Mouse (Mus musculus): ENCODE measurements at regions not wholly inside any gene's neighbourhood (a gene's known extent, or its start where the extent isn't known, plus 50 kb on each side); places are given as distances from the start of the nearest gene placed in this dataset.

DNA sequence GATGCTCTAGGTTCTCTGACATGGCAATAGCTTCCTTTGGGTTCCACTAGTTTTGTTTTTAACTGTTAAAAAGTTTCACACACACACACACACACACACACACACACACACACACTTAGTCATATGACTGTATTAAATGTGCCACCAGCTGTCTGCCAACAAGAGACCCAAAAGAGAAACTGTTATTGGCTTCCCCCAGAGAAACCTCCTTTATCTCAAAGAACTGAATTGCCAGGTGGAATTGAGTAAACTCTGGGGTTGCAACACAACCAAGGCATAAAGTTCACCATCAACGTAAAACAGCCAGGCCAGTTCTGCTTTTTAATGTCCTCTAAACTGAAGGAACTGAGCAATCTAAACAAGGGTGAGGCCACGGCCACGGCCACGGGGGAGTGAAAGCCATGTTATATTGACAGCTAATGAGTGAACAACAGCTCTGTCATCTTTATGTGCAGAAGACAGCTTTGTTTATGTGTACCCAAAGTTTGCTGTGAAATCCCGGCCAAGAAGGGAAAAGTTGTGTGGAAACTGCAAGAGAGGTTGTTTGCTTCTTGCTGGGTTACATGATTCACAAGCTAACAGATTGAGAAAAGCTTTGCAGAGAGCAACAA lies 69.3 kb downstream of the Btg1 start:
- H3K36me3 ChIP-seq (ENCODE audit: control insufficient read depth, insufficient read depth, low read length) = no peaks in the 10 kb centered on the region
- no peak overlapping the region for H3K4me3 ChIP-seq (ENCODE audit: low read length)
- H3K4me2 ChIP-seq (ENCODE audit: low read depth, low read length) = peak overlapping the region; percentile 7
- ATAC-seq = peak; percentile 57
- H3K9me3 ChIP-seq (ENCODE audit: control insufficient read depth, low read length) = no peaks in the 10 kb centered on the region
- peak overlapping the region; percentile 88 for H3K27ac ChIP-seq (ENCODE audit: low read length)
- no peaks in the 10 kb centered on the region for H3K27me3 ChIP-seq (replicated peaks; ENCODE audit: control insufficient read depth, insufficient read depth, low read length)
- no peak overlapping the region for H3K9ac ChIP-seq (ENCODE audit: low read depth, low read length)
- peaks cover 32% of the 10 kb centered on the region for H3K4me1 ChIP-seq (ENCODE audit: control insufficient read depth, insufficient read depth, low read length)
- 23% methylated on average over 5 of the region's 5 CpGs for WGBS

DNA sequence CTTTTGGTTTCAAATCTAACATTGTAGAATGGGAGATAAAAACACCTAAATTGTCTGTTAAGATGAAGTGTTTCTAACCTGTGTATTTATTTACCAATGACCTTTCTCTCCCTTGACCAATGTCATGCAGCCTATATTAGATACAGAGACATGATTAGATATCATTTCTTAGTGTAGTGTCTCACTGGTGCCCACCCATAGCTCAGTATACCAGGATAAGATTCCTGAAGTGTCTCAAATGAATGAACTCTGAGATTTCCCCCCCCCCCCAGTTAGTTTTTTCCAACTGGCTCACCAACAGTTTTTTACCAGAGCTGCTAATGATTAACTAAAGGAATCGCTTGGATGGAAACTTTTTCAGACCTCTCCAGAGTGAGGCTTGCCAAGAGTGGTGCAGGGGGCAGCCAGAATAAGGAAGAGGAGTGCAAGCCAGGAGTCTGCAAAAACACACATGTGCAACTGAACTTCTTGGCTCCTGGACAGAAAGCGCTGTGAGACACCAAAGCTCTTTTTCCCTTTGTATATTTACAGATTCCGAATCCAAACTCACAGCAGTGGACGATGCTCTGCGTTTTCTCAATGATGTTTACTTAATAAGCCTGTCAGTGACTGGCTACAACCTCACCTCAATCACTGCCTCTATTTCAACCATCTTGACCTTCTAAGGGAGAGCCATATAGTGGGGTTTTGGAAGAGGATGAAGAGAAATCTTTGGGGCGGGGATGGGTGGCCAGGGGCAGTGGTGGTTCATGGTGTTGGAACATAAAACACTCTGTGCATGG lies 70.0 kb downstream of the Btg1 start:
- no peaks in the 10 kb centered on the region for H3K9me3 ChIP-seq (ENCODE audit: control insufficient read depth, low read length)
- no peaks in the 10 kb centered on the region for H3K27me3 ChIP-seq (replicated peaks; ENCODE audit: control insufficient read depth, insufficient read depth, low read length)
- no peaks in the 10 kb centered on the region for H3K36me3 ChIP-seq (ENCODE audit: control insufficient read depth, insufficient read depth, low read length)
- peak overlapping the region; percentile 34 for H3K4me2 ChIP-seq (ENCODE audit: low read depth, low read length)
- peaks cover 35% of the 10 kb centered on the region for H3K4me1 ChIP-seq (ENCODE audit: control insufficient read depth, insufficient read depth, low read length)
- peak overlapping the region; percentile 88 for H3K27ac ChIP-seq (ENCODE audit: low read length)
- H3K4me3 ChIP-seq (ENCODE audit: low read length) = no peak overlapping the region; the same call in 1 of the 2 replicates
- no peak overlapping the region for H3K9ac ChIP-seq (ENCODE audit: low read depth, low read length)
- 12% methylated on average over 6 of the region's 6 CpGs for WGBS
- peak; percentile 68 for ATAC-seq

DNA sequence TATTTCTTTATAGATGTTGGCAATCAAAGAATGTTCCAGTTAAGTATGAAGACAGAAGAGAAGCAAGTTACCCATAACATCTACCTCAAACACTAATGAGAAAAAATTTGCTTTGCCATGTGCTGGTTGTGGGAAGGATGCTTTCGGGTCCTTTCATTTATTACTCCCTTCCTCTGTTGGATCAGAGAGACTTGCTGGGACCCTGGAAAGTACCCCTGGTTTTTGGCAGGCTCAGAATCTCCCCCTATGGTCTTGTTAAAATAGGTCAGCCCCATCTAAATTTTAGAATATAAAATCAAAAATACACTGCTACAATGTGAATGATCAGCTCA lies 70.6 kb downstream of the Btg1 start:
- Histone ChIP-seq H3K27ac (ENCODE audit: low read length) (peak overlapping the region; percentile 88), H3K36me3 (ENCODE audit: control insufficient read depth, insufficient read depth, low read length) (no peaks in the 10 kb centered on the region), H3K27me3 (replicated peaks; ENCODE audit: control insufficient read depth, insufficient read depth, low read length) (no peaks in the 10 kb centered on the region), H3K9me3 (ENCODE audit: control insufficient read depth, low read length) (no peaks in the 10 kb centered on the region), H3K9ac (ENCODE audit: low read depth, low read length) (no peak overlapping the region), H3K4me3 (ENCODE audit: low read length) (no peak overlapping the region), H3K4me2 (ENCODE audit: low read depth, low read length) (no peak overlapping the region), H3K4me1 (ENCODE audit: control insufficient read depth, insufficient read depth, low read length) (peaks cover 38% of the 10 kb centered on the region)
- ATAC-seq = no peak
- 62% methylated on average over 1 of the region's 1 CpGs for WGBS

DNA sequence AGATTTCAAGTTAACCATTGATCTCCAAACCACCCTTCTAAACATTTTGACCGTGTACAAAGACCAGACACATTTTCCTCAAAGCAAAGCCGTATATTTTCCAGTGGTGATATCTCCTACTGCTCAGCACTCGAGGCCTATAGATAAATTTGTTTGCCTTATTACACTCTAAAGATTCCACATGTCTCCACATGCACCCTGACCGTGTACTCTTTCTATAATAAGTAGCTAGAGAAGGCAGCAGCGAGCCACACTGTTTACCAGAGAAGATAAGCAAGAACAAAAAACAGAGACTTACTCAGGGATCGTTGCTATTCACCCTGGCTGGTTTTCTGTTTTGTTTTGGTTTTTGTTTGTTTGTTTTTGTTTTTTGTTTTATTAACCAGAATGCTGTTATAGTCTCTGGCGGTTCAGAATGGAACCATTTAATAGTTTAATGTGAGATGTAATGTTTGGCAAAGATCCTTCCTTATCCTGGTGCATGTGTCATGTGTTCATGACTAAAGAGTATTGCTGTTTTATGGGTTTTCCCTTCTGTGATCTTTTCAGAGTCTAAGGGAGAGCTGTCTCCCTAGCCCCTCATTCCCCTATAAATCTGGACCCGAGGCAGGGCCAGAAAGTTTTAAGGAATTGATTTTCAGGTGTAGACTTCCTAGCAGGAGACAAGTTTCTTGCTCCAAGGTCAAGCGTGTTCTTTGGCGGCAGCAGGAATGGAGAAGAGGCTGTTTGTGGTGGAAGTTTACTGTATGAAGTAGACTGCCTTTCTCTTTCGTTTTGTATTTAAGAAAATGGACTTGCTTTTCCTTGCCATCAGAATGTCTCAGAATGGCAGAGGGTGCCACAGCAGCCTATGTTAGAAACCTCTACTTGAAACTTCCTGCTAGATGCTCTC lies 73.4 kb downstream of the Btg1 start:
- Histone ChIP-seq H3K9ac (ENCODE audit: low read depth, low read length) (no peak overlapping the region), H3K9me3 (ENCODE audit: control insufficient read depth, low read length) (no peaks in the 10 kb centered on the region), H3K27me3 (replicated peaks; ENCODE audit: control insufficient read depth, insufficient read depth, low read length) (no peaks in the 10 kb centered on the region), H3K4me2 (ENCODE audit: low read depth, low read length) (peak overlapping the region; percentile 22), H3K4me1 (ENCODE audit: control insufficient read depth, insufficient read depth, low read length) (peaks cover 43% of the 10 kb centered on the region), H3K36me3 (ENCODE audit: control insufficient read depth, insufficient read depth, low read length) (no peaks in the 10 kb centered on the region), H3K4me3 (ENCODE audit: low read length) (no peak overlapping the region), H3K27ac (ENCODE audit: low read length) (peak overlapping the region; percentile 86)
- ATAC-seq = no peak
- WGBS = 27% methylated on average over 11 of the region's 11 CpGs

DNA sequence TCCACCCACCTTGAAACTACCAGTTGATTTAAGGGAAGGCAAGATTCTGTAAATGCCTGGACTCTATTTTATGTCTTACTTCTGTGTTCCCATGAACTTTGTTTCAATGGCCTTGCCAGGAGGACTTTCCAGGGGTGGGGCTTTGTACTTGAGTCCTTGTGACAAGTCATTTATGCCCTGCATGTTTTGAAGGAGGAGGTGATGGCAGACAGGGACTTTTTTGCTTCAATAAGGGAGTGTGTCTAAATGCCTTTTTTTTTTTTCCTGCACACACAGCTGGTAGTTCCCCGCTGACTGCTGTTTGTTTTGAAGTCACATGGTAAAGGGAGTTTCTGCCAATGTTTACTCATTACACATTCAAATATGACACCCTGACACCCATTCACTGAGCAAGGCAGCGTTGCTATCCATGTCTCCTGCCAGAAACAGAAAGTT lies 74.1 kb downstream of the Btg1 start:
- 12% methylated on average over 2 of the region's 2 CpGs for WGBS
- H3K36me3 ChIP-seq (ENCODE audit: control insufficient read depth, insufficient read depth, low read length) = no peaks in the 10 kb centered on the region
- no peaks in the 10 kb centered on the region for H3K27me3 ChIP-seq (replicated peaks; ENCODE audit: control insufficient read depth, insufficient read depth, low read length)
- H3K9me3 ChIP-seq (ENCODE audit: control insufficient read depth, low read length) = no peaks in the 10 kb centered on the region
- H3K9ac ChIP-seq (ENCODE audit: low read depth, low read length) = no peak overlapping the region
- H3K27ac ChIP-seq (ENCODE audit: low read length) = peak overlapping the region; percentile 86
- no peak overlapping the region for H3K4me3 ChIP-seq (ENCODE audit: low read length)
- H3K4me2 ChIP-seq (ENCODE audit: low read depth, low read length) = peak overlapping the region; percentile 22; the same call in 1 of the 2 replicates
- peak; percentile 56 for ATAC-seq
- H3K4me1 ChIP-seq (ENCODE audit: control insufficient read depth, insufficient read depth, low read length) = peaks cover 39% of the 10 kb centered on the region

DNA sequence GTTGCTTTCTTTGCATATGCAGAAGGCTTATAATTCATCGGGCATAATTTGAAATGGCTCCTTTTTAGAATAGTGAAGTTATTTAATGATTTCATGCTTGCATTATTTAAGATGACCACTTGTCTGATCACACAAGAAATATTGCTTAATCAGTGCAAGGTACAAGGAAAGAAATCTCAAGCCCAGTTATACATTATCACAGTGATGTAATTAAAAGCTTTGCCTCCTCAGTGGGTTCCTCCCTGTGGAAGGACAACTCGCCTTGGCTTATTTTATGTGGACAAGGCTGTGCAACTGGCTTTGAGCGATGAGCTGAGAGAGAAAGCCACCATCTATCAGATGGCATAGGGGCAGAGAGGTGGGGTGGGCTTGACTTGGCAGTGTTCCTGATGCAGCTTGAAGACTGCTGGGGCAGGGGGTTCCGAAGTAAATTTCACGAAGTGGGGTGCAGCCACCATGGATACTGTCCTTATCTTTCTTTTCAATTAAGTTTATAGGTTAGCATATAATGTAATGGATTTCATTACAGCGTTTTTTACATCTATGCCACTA lies 74.6 kb downstream of the Btg1 start:
- no peak overlapping the region for H3K4me3 ChIP-seq (ENCODE audit: low read length)
- peak; percentile 59 for ATAC-seq
- H3K9me3 ChIP-seq (ENCODE audit: control insufficient read depth, low read length) = no peaks in the 10 kb centered on the region
- no peak overlapping the region for H3K4me2 ChIP-seq (ENCODE audit: low read depth, low read length)
- WGBS = 63% methylated on average over 6 of the region's 6 CpGs
- peak overlapping the region; percentile 86 for H3K27ac ChIP-seq (ENCODE audit: low read length)
- H3K9ac ChIP-seq (ENCODE audit: low read depth, low read length) = no peak overlapping the region
- no peaks in the 10 kb centered on the region for H3K27me3 ChIP-seq (replicated peaks; ENCODE audit: control insufficient read depth, insufficient read depth, low read length)
- H3K36me3 ChIP-seq (ENCODE audit: control insufficient read depth, insufficient read depth, low read length) = no peaks in the 10 kb centered on the region
- H3K4me1 ChIP-seq (ENCODE audit: control insufficient read depth, insufficient read depth, low read length) = peaks cover 34% of the 10 kb centered on the region

DNA sequence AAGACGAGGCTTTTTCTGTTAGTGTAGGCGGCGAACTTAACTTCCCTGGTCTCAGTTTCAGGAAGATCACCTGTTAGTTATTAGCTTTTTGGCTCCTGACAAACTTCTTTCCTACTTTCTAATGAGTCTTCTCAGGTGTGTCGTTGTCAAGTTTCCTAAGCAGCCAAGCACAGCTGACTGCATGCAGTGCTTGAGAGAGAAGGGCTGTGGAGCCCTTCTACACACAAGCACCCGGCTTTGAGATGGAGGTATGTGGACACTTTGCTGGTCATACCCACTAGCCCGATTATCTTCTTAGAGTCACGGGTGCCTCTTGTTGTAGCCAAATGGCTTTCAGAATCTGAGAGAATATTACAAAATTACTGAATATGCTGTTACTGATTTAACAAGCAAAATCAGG lies 76.0 kb downstream of the Btg1 start:
- ATAC-seq = no peak
- H3K9me3 ChIP-seq (ENCODE audit: control insufficient read depth, low read length) = no peaks in the 10 kb centered on the region
- no peaks in the 10 kb centered on the region for H3K27me3 ChIP-seq (replicated peaks; ENCODE audit: control insufficient read depth, insufficient read depth, low read length)
- H3K9ac ChIP-seq (ENCODE audit: low read depth, low read length) = no peak overlapping the region
- WGBS = 90% methylated on average over 7 of the region's 7 CpGs
- no peaks in the 10 kb centered on the region for H3K36me3 ChIP-seq (ENCODE audit: control insufficient read depth, insufficient read depth, low read length)
- peaks cover 21% of the 10 kb centered on the region for H3K4me1 ChIP-seq (ENCODE audit: control insufficient read depth, insufficient read depth, low read length)
- no peak overlapping the region for H3K27ac ChIP-seq (ENCODE audit: low read length)
- no peak overlapping the region for H3K4me2 ChIP-seq (ENCODE audit: low read depth, low read length)
- no peak overlapping the region for H3K4me3 ChIP-seq (ENCODE audit: low read length)

DNA sequence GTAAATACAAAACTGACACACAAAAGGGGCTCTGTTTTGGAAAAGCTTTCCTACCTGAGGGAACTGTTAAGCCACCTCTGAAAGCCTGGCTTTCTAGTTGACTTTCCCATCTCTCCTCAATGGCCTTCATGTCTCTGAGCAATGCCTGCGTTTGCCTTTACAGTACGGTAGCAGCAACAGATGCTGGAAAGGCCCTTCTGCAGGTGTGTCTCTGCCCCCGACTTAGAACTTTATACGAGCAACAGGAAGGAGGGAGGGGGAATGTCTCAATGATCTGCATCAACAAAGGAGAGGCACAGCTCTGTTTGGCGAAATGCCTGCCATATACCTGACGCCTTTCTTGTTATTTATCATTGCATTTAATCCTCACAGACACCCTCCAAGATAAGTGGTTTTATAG lies 77.0 kb downstream of the Btg1 start:
- H3K9ac ChIP-seq (ENCODE audit: low read depth, low read length) = no peak overlapping the region

DNA sequence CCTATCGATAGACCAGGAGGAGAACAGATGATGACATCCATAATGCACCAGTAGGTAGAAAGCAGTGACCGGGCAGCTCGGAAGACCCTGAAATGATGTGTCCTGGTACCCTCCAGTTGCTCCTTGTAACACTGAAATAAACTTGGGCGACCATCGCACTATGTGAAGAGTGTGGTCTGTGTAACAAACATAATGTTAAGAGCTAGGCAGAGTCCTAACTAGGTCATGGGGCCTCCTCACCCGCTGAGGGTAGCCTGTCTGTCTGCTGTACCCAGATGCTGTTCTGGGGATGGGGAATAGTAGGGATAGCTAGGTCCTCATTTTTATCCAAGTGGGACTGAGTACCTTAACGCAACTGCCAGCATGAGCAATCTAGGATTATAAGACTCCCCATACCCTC lies 79.8 kb downstream of the Btg1 start:
- Histone ChIP-seq H3K36me3 (ENCODE audit: control insufficient read depth, insufficient read depth, low read length) (no peaks in the 10 kb centered on the region), H3K27ac (ENCODE audit: low read length) (no peak overlapping the region)

More for the DNA sequence above, 77.0 kb downstream of the Btg1 start:
- Histone ChIP-seq H3K4me1 (ENCODE audit: control insufficient read depth, insufficient read depth, low read length) (peaks cover 17% of the 10 kb centered on the region), H3K27ac (ENCODE audit: low read length) (no peak overlapping the region), H3K4me3 (ENCODE audit: low read length) (no peak overlapping the region), H3K36me3 (ENCODE audit: control insufficient read depth, insufficient read depth, low read length) (no peaks in the 10 kb centered on the region), H3K27me3 (replicated peaks; ENCODE audit: control insufficient read depth, insufficient read depth, low read length) (no peaks in the 10 kb centered on the region), H3K4me2 (ENCODE audit: low read depth, low read length) (no peak overlapping the region), H3K9me3 (ENCODE audit: control insufficient read depth, low read length) (no peaks in the 10 kb centered on the region)
- no peak for ATAC-seq
- 49% methylated on average over 6 of the region's 6 CpGs for WGBS

More for the DNA sequence above, 79.8 kb downstream of the Btg1 start:
- 96% methylated on average over 7 of the region's 7 CpGs for WGBS
- Histone ChIP-seq H3K27me3 (replicated peaks; ENCODE audit: control insufficient read depth, insufficient read depth, low read length) (no peaks in the 10 kb centered on the region), H3K9ac (ENCODE audit: low read depth, low read length) (no peak overlapping the region), H3K4me2 (ENCODE audit: low read depth, low read length) (no peak overlapping the region), H3K4me3 (ENCODE audit: low read length) (no peak overlapping the region), H3K4me1 (ENCODE audit: control insufficient read depth, insufficient read depth, low read length) (peaks cover 9% of the 10 kb centered on the region), H3K9me3 (ENCODE audit: control insufficient read depth, low read length) (no peaks in the 10 kb centered on the region)
- ATAC-seq = no peak
